Mouse (Mus musculus) ES-Bruce4 (cell line): ENCODE results near the gene Hoxb4.

ENCODE experiments used
- CTCF ChIP-seq: IDR thresholded peaks from one replicate; pipeline ENCODE4 v1.8.1; 2011; ENCODE audit warnings: low read depth, low read length
- EP300 ChIP-seq: IDR thresholded peaks from 2 replicates; pipeline ENCODE4 v1.6.1; 2011; ENCODE audit warnings: low read depth, low read length; ENCODE audit not compliant: insufficient read depth
- POLR2A ChIP-seq: IDR thresholded peaks from one replicate; pipeline ENCODE4 v1.8.1; 2011; ENCODE audit warnings: low read length; ENCODE audit not compliant: insufficient read depth

DNA sequence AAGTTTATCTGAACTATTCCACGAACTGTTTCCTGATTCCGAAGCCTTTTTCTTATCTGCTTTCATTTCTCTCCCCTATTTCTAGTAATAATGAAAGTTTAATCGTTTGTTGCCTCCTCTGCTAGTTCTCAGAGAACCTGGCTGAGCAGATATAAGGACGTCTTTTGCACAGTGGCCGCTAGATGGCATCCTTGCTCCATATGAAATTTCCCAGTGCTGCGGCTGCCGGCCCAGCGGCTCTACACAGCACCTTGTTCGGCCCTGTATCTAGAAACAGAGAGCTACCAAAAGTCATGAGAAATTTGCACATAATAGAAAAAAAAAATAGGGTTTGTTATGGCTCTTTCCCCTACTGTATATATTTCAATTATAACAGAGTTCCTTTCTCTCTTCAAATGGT, 39.3 kb upstream of the Hoxb4 start:
- TF ChIP-seq CTCF: peak; percentile 70
- TF ChIP-seq POLR2A: no peak
- no peak for TF ChIP-seq EP300
